Mouse (Mus musculus): ENCODE data around the gene Gm12248.
"Not testable (repeated sequence)": the region's sequence is repeated elsewhere in the genome, so short reads cannot be mapped to it uniquely, and the experiment has no call there.

DNA sequence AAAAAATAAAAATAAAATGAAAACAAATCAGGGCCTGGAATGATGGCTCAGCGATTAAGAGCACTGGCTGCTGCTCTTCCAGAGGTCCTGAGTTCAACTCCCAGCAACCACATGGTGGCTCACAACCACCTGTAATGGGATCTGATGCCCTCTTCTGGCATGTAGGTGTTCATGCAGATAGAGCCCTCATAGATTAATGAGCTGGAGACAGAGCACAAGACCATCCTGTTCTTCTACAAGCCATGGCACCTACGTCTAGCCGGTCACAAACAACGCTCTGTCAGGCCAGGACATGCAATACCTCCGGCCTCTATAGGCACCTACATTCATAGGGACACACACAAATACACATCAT is 5.4 kb upstream of the Gm12248 start:
- not testable (repeated sequence) for TF ChIP-seq CTCF (IDR thresholded peaks at IDR 0.05; ENCODE audit: low read depth, low read length); POLR2A (IDR thresholded peaks at IDR 0.05; ENCODE audit: borderline replicate concordance, low read depth, low read length)
